Mouse (Mus musculus) mesoderm, embryonic 11.5 days (tissue): ENCODE measurements at regions not wholly inside any gene's neighbourhood (a gene's known extent, or its start where the extent isn't known, plus 50 kb on each side); places are given as distances from the start of the nearest gene placed in this dataset.

Source experiments
- DNase-seq: peaks from one replicate; pipeline ENCODE4 v3.0.0-alpha.2; 2012; ENCODE audit warnings: low read depth, low spot score

- DNase-seq = no peak
These were observed 99.4 kb upstream of the Gpr12 start for GRCm38 (mm10) chr5:146684429-146684828.

- DNase-seq = no peak
These were observed 98.5 kb upstream of the Gpr12 start for GRCm38 (mm10) chr5:146683554-146683953.

GRCm38 (mm10) chr5:146682893-146683292 lies 97.9 kb upstream of the Gpr12 start:
- no peak for DNase-seq

- DNase-seq = no peak
These were observed 96.5 kb upstream of the Gpr12 start for GRCm38 (mm10) chr5:146681512-146681911.

- no peak for DNase-seq
These were observed 94.2 kb upstream of the Gpr12 start for GRCm38 (mm10) chr5:146679198-146679681.

GRCm38 (mm10) chr5:146678775-146679170 lies 93.7 kb upstream of the Gpr12 start:
- no peak for DNase-seq

- no peak for DNase-seq
These were observed 93.2 kb upstream of the Gpr12 start for GRCm38 (mm10) chr5:146678049-146678774.

GRCm38 (mm10) chr5:146677151-146677515 lies 92.1 kb upstream of the Gpr12 start:
- no peak for DNase-seq

GRCm38 (mm10) chr5:146676470-146677150 lies 91.6 kb upstream of the Gpr12 start:
- DNase-seq = no peak

GRCm38 (mm10) chr5:146675887-146676277 lies 90.8 kb upstream of the Gpr12 start:
- no peak for DNase-seq

GRCm38 (mm10) chr5:146675006-146675886 lies 90.2 kb upstream of the Gpr12 start:
- DNase-seq = peak; percentile 81

GRCm38 (mm10) chr5:146661751-146662150 lies 76.7 kb upstream of the Gpr12 start:
- DNase-seq = no peak

- DNase-seq = no peak
These were observed 72.2 kb upstream of the Gpr12 start for GRCm38 (mm10) chr5:146657228-146657627.

GRCm38 (mm10) chr5:146655394-146655793 lies 70.4 kb upstream of the Gpr12 start:
- no peak for DNase-seq

GRCm38 (mm10) chr5:146653686-146654450 lies 68.8 kb upstream of the Gpr12 start:
- no peak for DNase-seq

- DNase-seq = no peak
These were observed 67.8 kb upstream of the Gpr12 start for GRCm38 (mm10) chr5:146652874-146653273.

GRCm38 (mm10) chr5:146648519-146649060 lies 63.6 kb upstream of the Gpr12 start:
- no peak for DNase-seq

GRCm38 (mm10) chr5:146647628-146648380 lies 62.8 kb upstream of the Gpr12 start:
- no peak for DNase-seq

- DNase-seq = peak; percentile 85
These were observed 59.5 kb upstream of the Gpr12 start for GRCm38 (mm10) chr5:146644499-146644898.

- no peak for DNase-seq
These were observed 56.9 kb upstream of the Gpr12 start for GRCm38 (mm10) chr5:146641931-146642330.
